Mouse (Mus musculus) cerebellum, adult 11-12 months (tissue): ENCODE measurements at regions not wholly inside any gene's neighbourhood (a gene's known extent, or its start where the extent isn't known, plus 50 kb on each side); places are given as distances from the start of the nearest gene placed in this dataset.

ENCODE experiments used
- DNase-seq: peaks from one replicate; pipeline ENCODE4 v3.0.0; 2022

- DNase-seq = no peak
Measured at GRCm38 (mm10) chr5:148740366-148741266, 188.0 kb upstream of the Ubl3 start.

GRCm38 (mm10) chr5:148739672-148740071 is 187.1 kb upstream of the Ubl3 start:
- DNase-seq = no peak

- no peak for DNase-seq
Measured at GRCm38 (mm10) chr5:148739141-148739540, 186.6 kb upstream of the Ubl3 start.

- DNase-seq = no peak
Measured at GRCm38 (mm10) chr5:148729541-148729940, 177.0 kb upstream of the Ubl3 start.

GRCm38 (mm10) chr5:148728492-148728891 is 175.9 kb upstream of the Ubl3 start:
- DNase-seq = no peak

- no peak for DNase-seq
Measured at GRCm38 (mm10) chr5:148726442-148726841, 173.9 kb upstream of the Ubl3 start.

GRCm38 (mm10) chr5:148724470-148724869 is 171.9 kb upstream of the Ubl3 start:
- no peak for DNase-seq

GRCm38 (mm10) chr5:148723677-148724227 is 171.2 kb upstream of the Ubl3 start:
- no peak for DNase-seq

GRCm38 (mm10) chr5:148720604-148721003 is 168.0 kb upstream of the Ubl3 start:
- no peak for DNase-seq

- no peak for DNase-seq
Measured at GRCm38 (mm10) chr5:148716633-148717032, 164.0 kb upstream of the Ubl3 start.

GRCm38 (mm10) chr5:148715218-148715991 is 162.8 kb upstream of the Ubl3 start:
- DNase-seq = no peak

GRCm38 (mm10) chr5:148714807-148715206 is 162.2 kb upstream of the Ubl3 start:
- no peak for DNase-seq

GRCm38 (mm10) chr5:148713796-148714195 is 161.2 kb upstream of the Ubl3 start:
- DNase-seq = no peak

GRCm38 (mm10) chr5:148713039-148713438 is 160.4 kb upstream of the Ubl3 start:
- no peak for DNase-seq

GRCm38 (mm10) chr5:148711570-148711969 is 159.0 kb upstream of the Ubl3 start:
- no peak for DNase-seq

GRCm38 (mm10) chr5:148709111-148709771 is 156.7 kb upstream of the Ubl3 start:
- no peak for DNase-seq

GRCm38 (mm10) chr5:148708014-148708741 is 155.6 kb upstream of the Ubl3 start:
- DNase-seq = no peak

- no peak for DNase-seq
Measured at GRCm38 (mm10) chr5:148707335-148707734, 154.7 kb upstream of the Ubl3 start.

GRCm38 (mm10) chr5:148706323-148707120 is 153.9 kb upstream of the Ubl3 start:
- DNase-seq = no peak

GRCm38 (mm10) chr5:148704769-148705168 is 152.2 kb upstream of the Ubl3 start:
- DNase-seq = no peak

GRCm38 (mm10) chr5:148701859-148702258 is 149.3 kb upstream of the Ubl3 start:
- DNase-seq = no peak
